In the genomic region with DNA sequence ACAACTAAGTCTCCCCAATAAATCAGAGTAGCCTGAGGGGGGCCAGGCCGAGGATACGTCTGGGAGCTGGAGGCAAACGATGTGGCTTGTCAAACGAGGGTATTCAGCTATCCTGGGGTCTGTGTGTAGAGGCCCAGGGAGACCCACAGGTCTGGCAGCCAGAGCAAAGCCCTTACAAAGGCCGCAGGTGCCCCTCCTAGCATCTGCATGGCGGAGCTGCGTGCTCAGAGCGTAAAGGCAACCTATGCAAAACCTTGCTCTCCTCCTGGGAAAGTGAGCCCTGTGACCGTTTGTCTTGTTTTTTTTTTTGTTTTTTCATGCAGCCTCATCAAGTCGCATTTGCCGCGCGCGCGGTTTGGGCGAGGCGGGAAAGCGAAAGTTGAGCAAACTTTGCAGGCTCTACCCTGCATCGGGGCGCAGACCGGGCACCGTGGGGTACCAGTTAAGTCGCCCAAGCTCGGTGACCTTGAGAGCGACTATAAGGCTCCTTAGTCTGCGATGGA, we compare ENCODE assay signal across 8 mouse cellular contexts. TPM values are rescaled to one million over a fixed set of nuclear protein-coding genes. Genes with fewer than 3 reads are reported as not detected.
DNase-seq lines count a peak whose midpoint lies in the region; ATAC-seq and TF ChIP-seq lines count a peak whose summit lies in the region.

No protein-coding gene starts in this region.

- under 1% methylated on average over 26 of the region's 26 CpGs for WGBS in lung, adult 2 months
- WGBS in heart, embryonic 16.5 days: 1% methylated on average over 26 of the region's 26 CpGs
- under 1% methylated on average over 26 of the region's 26 CpGs for WGBS in neural tube, embryonic 15.5 days

- H3K27ac ChIP-seq in heart, embryonic 16.5 days (ENCODE audit: low read length): peak overlapping the region; percentile 98
- H3K27ac ChIP-seq in neural tube, embryonic 15.5 days (replicated peaks): peak overlapping the region; percentile 92

- peaks cover 7% of the 10 kb centered on the region for H3K4me1 ChIP-seq in lung, adult 2 months (ENCODE audit: control insufficient read depth, insufficient read depth, low read length)
- peaks cover 14% of the 10 kb centered on the region for H3K4me1 ChIP-seq in heart, embryonic 16.5 days (ENCODE audit: control insufficient read depth, insufficient read depth, low read length)
- peaks cover 28% of the 10 kb centered on the region for H3K4me1 ChIP-seq in neural tube, embryonic 15.5 days

- peak overlapping the region; percentile 99 for H3K9ac ChIP-seq in heart, embryonic 16.5 days (ENCODE audit: low read length)
- H3K9ac ChIP-seq in neural tube, embryonic 15.5 days (replicated peaks): peak overlapping the region; percentile 65

- peak overlapping the region; percentile 81 for H3K4me3 ChIP-seq in lung, adult 2 months (replicated peaks; ENCODE audit: extremely low read depth, low read depth, low read length)
- peak overlapping the region; percentile 83 for H3K4me3 ChIP-seq in heart, embryonic 16.5 days (ENCODE audit: low read length)
- H3K4me3 ChIP-seq in neural tube, embryonic 15.5 days (replicated peaks): peak overlapping the region; percentile 53

- ATAC-seq in heart, embryonic 16.5 days (replicated peaks; ENCODE audit: extremely low read depth, insufficient read depth, low FRiP score): peak; percentile 24
- ATAC-seq in neural tube, embryonic 15.5 days (ENCODE audit: low FRiP score): peak; percentile 15

- DNase-seq in lung, adult 2 months: no peak
- DNase-seq in lung, postnatal 25 days (ENCODE audit: low spot score): no peak
- DNase-seq in brain, embryonic 14.5 days (ENCODE audit: low read depth): peak; percentile 69
- peak; percentile 69 for DNase-seq in liver
- no peak for DNase-seq in gastrocnemius, postnatal 10 days
- no peak for DNase-seq in urinary bladder, postnatal 10 days (ENCODE audit: low spot score)

- no peak for TF ChIP-seq CTCF in lung, adult 2 months (IDR thresholded peaks at IDR 0.05; ENCODE audit: insufficient read depth, low read length)
- no peak for TF ChIP-seq CTCF in brain, embryonic 14.5 days (IDR thresholded peaks at IDR 0.05; ENCODE audit: borderline replicate concordance, extremely low read depth, insufficient read depth, insufficient read length)

- H3K4me2 ChIP-seq in heart, embryonic 16.5 days (ENCODE audit: low read depth, low read length): peak overlapping the region; percentile 87
- H3K4me2 ChIP-seq in neural tube, embryonic 15.5 days: peak overlapping the region; percentile 74

- no peaks in the 10 kb centered on the region for H3K9me3 ChIP-seq in heart, embryonic 16.5 days (replicated peaks; ENCODE audit: control insufficient read depth, low read length)
- no peaks in the 10 kb centered on the region for H3K9me3 ChIP-seq in neural tube, embryonic 15.5 days (replicated peaks)

- TF ChIP-seq POLR2A in lung, adult 2 months (IDR thresholded peaks at IDR 0.05; ENCODE audit: borderline replicate concordance, extremely low read depth, low read depth, low read length): no peak
- TF ChIP-seq POLR2A in brain, embryonic 14.5 days (IDR thresholded peaks at IDR 0.05; ENCODE audit: borderline replicate concordance, extremely low read depth, insufficient read depth, insufficient read length, poor library complexity, severe bottlenecking): no peak; the same call in 1 of the 2 replicates

- H3K36me3 ChIP-seq in heart, embryonic 16.5 days (ENCODE audit: control insufficient read depth, insufficient read depth): peaks cover 7% of the 10 kb centered on the region
- peaks cover 5% of the 10 kb centered on the region for H3K36me3 ChIP-seq in neural tube, embryonic 15.5 days

- no peaks in the 10 kb centered on the region for H3K27me3 ChIP-seq in heart, embryonic 16.5 days (ENCODE audit: control insufficient read depth, insufficient read depth, low read length)
- H3K27me3 ChIP-seq in neural tube, embryonic 15.5 days (replicated peaks): no peaks in the 10 kb centered on the region

RNA-seq across cellular contexts. Expression of a gene that starts 0.6 kb away (rescaled TPM):
- 159 and 168 TPM in 2 replicates for polyA plus RNA-seq in lung, adult 2 months (2012; rRNA removed)
- polyA plus RNA-seq in brain, embryonic 14.5 days (2012; rRNA removed): 330 and 391 TPM in 2 replicates
- polyA plus RNA-seq in heart, embryonic 16.5 days (2015; fragmentation: Nextera tagmentation; extraction: Ambion mirVana): 323 and 367 TPM in 2 replicates
- polyA plus RNA-seq in neural tube, embryonic 15.5 days (2015; fragmentation: Nextera tagmentation; extraction: Ambion mirVana): 403 and 429 TPM in 2 replicates
- 10 to 100 TPM; 91.3 to 94.2 TPM for total RNA-seq in gastrocnemius, postnatal 10 days (2021)

RNA-seq across cellular contexts. Expression of a gene that starts 24.0 kb away (rescaled TPM):
- 105 and 111 TPM in 2 replicates for polyA plus RNA-seq in lung, adult 2 months (2012; rRNA removed)
- 107 and 125 TPM in 2 replicates for polyA plus RNA-seq in brain, embryonic 14.5 days (2012; rRNA removed)
- polyA plus RNA-seq in heart, embryonic 16.5 days (2015; fragmentation: Nextera tagmentation; extraction: Ambion mirVana): 84.6 and 90.4 TPM in 2 replicates
- 81.2 and 82.1 TPM in 2 replicates for polyA plus RNA-seq in neural tube, embryonic 15.5 days (2015; fragmentation: Nextera tagmentation; extraction: Ambion mirVana)
- 10 to 100 TPM; 34.4 to 45.0 TPM for total RNA-seq in gastrocnemius, postnatal 10 days (2021)

RNA-seq across cellular contexts. Expression of a gene that starts 59.0 kb away (rescaled TPM):
- polyA plus RNA-seq in lung, adult 2 months (2012; rRNA removed): 70.3 and 91.5 TPM in 2 replicates
- 23.9 and 28.9 TPM in 2 replicates for polyA plus RNA-seq in brain, embryonic 14.5 days (2012; rRNA removed)
- polyA plus RNA-seq in heart, embryonic 16.5 days (2015; fragmentation: Nextera tagmentation; extraction: Ambion mirVana): 70.1 and 70.7 TPM in 2 replicates
- polyA plus RNA-seq in neural tube, embryonic 15.5 days (2015; fragmentation: Nextera tagmentation; extraction: Ambion mirVana): 99.0 and 99.7 TPM in 2 replicates
- total RNA-seq in gastrocnemius, postnatal 10 days (2021): 10 to 100 TPM; 43.0 to 46.3 TPM

Comparison
In these comparisons a context has a peak if more than half of its experiments do, and no peak if none do; other contexts are left out.
1. DNase-seq: peak in brain, embryonic 14.5 days (single experiment) and liver (single experiment); none in lung, adult 2 months (single experiment), lung, postnatal 25 days (single experiment), gastrocnemius, postnatal 10 days (single experiment) and urinary bladder, postnatal 10 days (single experiment).
2. Peak in every context shown above with its lines, with median percentiles within 50 percentile points of each other: H3K4me3 ChIP-seq.